Mouse (Mus musculus) activated CD4-positive, CD25-positive, alpha-beta regulatory T cell (primary cell): Measurements from ENCODE around the gene Cyp4b1. TPM values are rescaled to one million over a fixed set of nuclear protein-coding genes. Genes with fewer than 3 reads are reported as not detected.

ENCODE experiments used
- polyA plus RNA-seq, 2 experiments: library from polyadenylated mRNA; unstranded; fragments of 100-300 nt; shearing (Covaris generic); gene quantifications; one replicate each; pipeline ENCODE4 v1.2.1; 2017

Cyp4b1 gene
- not detected for polyA plus RNA-seq

DNA sequence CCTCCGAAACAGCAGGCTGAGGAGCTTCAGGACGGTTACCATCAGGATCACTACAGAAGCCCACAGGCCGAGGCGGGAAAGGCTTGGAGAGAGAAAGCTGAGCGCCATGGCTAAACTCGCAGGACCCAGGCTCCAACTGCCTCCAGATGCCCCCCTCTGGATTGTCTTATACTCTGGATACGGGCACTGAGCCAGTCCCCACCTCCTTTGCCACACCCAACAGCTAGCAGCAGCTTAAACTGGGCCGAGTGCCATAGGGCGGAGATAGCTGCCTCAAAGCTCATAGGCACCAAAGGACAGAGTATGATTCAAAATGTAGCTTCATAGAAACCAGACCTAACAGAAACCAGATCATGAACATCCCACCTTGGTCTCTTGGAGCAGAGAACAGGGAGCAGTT, at the start of gene Cyp4b1:
Gene Cyp4b1, minus strand, starts transcription at position 144 of the 400 bp plus-strand sequence.

DNA sequence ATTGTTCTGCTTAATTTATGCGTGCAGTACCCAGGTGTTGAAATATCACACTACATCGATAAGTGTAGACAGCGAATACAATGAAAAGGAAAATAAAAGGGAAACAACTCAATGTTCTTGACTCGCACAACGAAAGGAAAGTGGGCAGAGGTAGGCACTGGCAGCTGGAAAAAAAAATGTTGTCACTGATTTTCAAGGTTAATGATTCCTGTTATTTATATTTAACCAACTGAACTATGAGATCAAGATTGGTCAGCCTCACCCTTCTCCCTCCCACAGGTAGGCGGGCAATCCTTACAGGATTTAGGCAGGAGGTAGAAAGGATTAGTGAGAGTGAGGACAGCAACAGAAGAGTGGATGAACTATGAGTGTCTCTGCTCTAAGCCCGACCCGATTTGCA, 46.9 kb downstream of the Cyp4b1 start, which contains the start of gene Cyp4a32:
Gene Cyp4a32, plus strand, starts transcription at position 359 of the 400 bp plus-strand sequence.

Other genes starting within 250 kb of the Cyp4b1 start
- gene Cyp4a12b, start 236.1 kb downstream of the Cyp4b1 start, polyA plus RNA-seq = not detected
- under 1 TPM in 1 of 2 experiments, not detected in 1; 0.29 TPM for gene Cyp4a30b, start 195.1 kb downstream of the Cyp4b1 start, polyA plus RNA-seq
- under 1 TPM in 1 of 2 experiments, not detected in 1; 0.27 TPM for gene Cyp4a14, start 151.6 kb downstream of the Cyp4b1 start, polyA plus RNA-seq
- not detected for gene Cyp4a10, start 129.5 kb downstream of the Cyp4b1 start, polyA plus RNA-seq
- not detected for gene Cyp4a31, start 84.1 kb downstream of the Cyp4b1 start, polyA plus RNA-seq
- not detected for gene Cyp4a32, start 46.8 kb downstream of the Cyp4b1 start, polyA plus RNA-seq
- 10 to 100 TPM; 49.0 to 54.1 TPM for gene Efcab14, start 90.0 kb upstream of the Cyp4b1 start, polyA plus RNA-seq
- under 1 TPM in 1 of 2 experiments, not detected in 1; 0.37 TPM for gene Tex38, start 133.3 kb upstream of the Cyp4b1 start, polyA plus RNA-seq
- 10 to 100 TPM; 30.4 to 31.9 TPM for gene Atpaf1, start 137.1 kb upstream of the Cyp4b1 start, polyA plus RNA-seq
- 10 to 100 TPM; 26.9 to 27.0 TPM for gene Mob3c, start 180.4 kb upstream of the Cyp4b1 start, polyA plus RNA-seq
- 10 to 100 TPM; 40.0 to 48.2 TPM for gene Mknk1, start 191.5 kb upstream of the Cyp4b1 start, polyA plus RNA-seq
- under 1 TPM in 1 of 2 experiments, not detected in 1; 0.61 TPM for gene Kncn, start 236.7 kb upstream of the Cyp4b1 start, polyA plus RNA-seq
- under 1 TPM in 1 of 2 experiments, not detected in 1; 0.21 TPM for gene 6430628N08Rik, start 242.9 kb upstream of the Cyp4b1 start, polyA plus RNA-seq